Mouse (Mus musculus): Measurements from ENCODE around the gene Epha4. TPM values are rescaled to one million over a fixed set of nuclear protein-coding genes. Genes with fewer than 3 reads are reported as not detected.

Epha4 gene
- 25.5 and 37.1 TPM in 2 replicates for polyA plus RNA-seq (2012; rRNA removed)

DNA sequence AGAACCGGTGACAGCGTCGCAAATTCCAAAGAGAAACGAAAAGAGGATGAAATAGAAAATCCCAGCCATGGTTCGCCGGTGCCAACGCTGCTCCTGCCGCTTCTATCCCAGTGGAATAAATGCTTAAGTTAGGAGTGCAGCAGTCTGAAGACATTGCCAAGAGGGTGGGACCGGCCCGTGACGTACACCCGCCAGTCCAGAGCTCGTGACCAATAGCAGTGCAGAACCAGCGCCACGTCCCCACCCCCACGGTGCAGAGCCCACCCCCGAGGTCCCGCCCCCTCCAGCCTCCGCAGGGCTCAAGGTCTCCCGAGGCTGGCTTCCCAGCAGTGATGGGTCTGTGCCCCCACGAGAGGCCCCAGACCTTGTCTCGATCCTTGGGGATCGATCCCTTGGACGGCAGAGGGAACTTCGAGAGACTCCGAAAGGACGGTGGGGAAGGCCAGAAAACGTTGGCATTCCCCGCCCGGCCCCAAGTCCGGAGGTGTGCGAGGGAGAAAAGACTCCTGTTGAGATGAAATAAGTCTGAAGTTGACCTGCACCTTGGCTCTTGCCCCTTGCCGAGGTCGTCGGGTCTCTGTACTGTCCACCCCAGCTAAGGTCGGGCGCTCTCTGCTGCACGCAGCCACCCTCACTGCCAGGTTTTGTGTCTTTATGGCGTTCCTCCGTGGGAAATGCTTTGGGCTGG, at the start of gene Epha4:
Gene Epha4, minus strand, starts transcription at position 126 of the 688 bp plus-strand sequence.

Data from central nervous system, embryonic 11.5 days (tissue).